Mouse (Mus musculus) thymus, adult 2 months (tissue): ENCODE results near the gene Acss2. TPM values are rescaled to one million over a fixed set of nuclear protein-coding genes. Genes with fewer than 3 reads are reported as not detected.

Source experiments
- DNase-seq: peaks from one replicate; pipeline ENCODE4 v3.0.0; 2021
- H3K27ac ChIP-seq: fragments of 200-500 bp; 2 replicates; pipeline ENCODE4 v1.5.1; 2012; ENCODE audit warnings: low read length, control low read depth; ENCODE audit not compliant: control insufficient read depth, insufficient read depth
- H3K27me3 ChIP-seq: fragments of 200-500 bp; 2 replicates; pipeline ENCODE4 v1.6.1; 2012; ENCODE audit warnings: mild to moderate bottlenecking, low read length, moderate library complexity, mixed read lengths; ENCODE audit not compliant: control insufficient read depth, insufficient read depth
- H3K36me3 ChIP-seq: fragments of 200-500 bp; 2 replicates; pipeline ENCODE4 v1.6.1; 2012; ENCODE audit warnings: mild to moderate bottlenecking, low read length, moderate library complexity; ENCODE audit not compliant: control insufficient read depth, insufficient read depth
- H3K4me1 ChIP-seq: fragments of 200-500 bp; replicated peaks from 2 replicates; pipeline ENCODE4 v1.6.1; 2012; ENCODE audit warnings: low read length; ENCODE audit not compliant: control insufficient read depth, insufficient read depth
- H3K4me3 ChIP-seq: fragments of 200-500 bp; 2 replicates; pipeline ENCODE4 v1.5.1; 2012; ENCODE audit warnings: mild to moderate bottlenecking, low read length, control low read depth, moderate library complexity; ENCODE audit not compliant: control insufficient read depth, insufficient read depth
- CTCF ChIP-seq: fragments of 200-500 bp; IDR thresholded peaks from 2 replicates; pipeline ENCODE4 v1.5.1; 2012; ENCODE audit warnings: mild to moderate bottlenecking, control low read depth, low read length, moderate library complexity, borderline replicate concordance; ENCODE audit not compliant: control insufficient read depth, poor library complexity, insufficient read depth; ENCODE audit errors: extremely low read depth
- POLR2A ChIP-seq: fragments of 200-500 bp; IDR thresholded peaks from 2 replicates; pipeline ENCODE4 v1.6.1; 2012; ENCODE audit warnings: mild to moderate bottlenecking, low read length, control low read depth, moderate library complexity; ENCODE audit not compliant: control insufficient read depth, poor library complexity, insufficient read depth; ENCODE audit errors: extremely low read depth
- WGBS: fragments of 180-500 bp; shearing (Covaris S2); methylation state at CpG from one replicate; pipeline ENCODE4 v1.1.7; 2018; 5-methylcytosine and 5-hydroxymethylcytosine counted together
- polyA plus RNA-seq: library from polyadenylated mRNA; depleted of rRNA; stranded (reverse); fragments of >200 nt; gene quantifications from 2 replicates; pipeline ENCODE4 v1.2.3, GENCODE M21; 2012

Acss2 gene
- polyA plus RNA-seq, 1 experiment = 56.0 TPM

- 93% methylated on average over 9 of the region's 9 CpGs for WGBS
- Histone ChIP-seq H3K4me1 (peaks cover 8% of the 10 kb centered on the region), H3K27me3 (no peaks in the 10 kb centered on the region; the same call in 1 of the 2 replicates), H3K36me3 (no peaks in the 10 kb centered on the region), H3K27ac (no peak overlapping the region), H3K4me3 (no peak overlapping the region)
- TF ChIP-seq POLR2A (no peak), CTCF (no peak)
- DNase-seq = no peak
These were observed 94.2 kb downstream of the Acss2 start for GRCm38 (mm10) chr2:155611834-155612550.

- WGBS = 11% methylated on average over 20 of the region's 20 CpGs
- Histone ChIP-seq H3K4me3 (no peak overlapping the region), H3K27me3 (no peaks in the 10 kb centered on the region; the same call in 1 of the 2 replicates), H3K36me3 (no peaks in the 10 kb centered on the region), H3K4me1 (peaks cover 8% of the 10 kb centered on the region), H3K27ac (no peak overlapping the region)
- peak; percentile 55 for DNase-seq
- no peak for TF ChIP-seq CTCF
- no peak for TF ChIP-seq POLR2A
These were observed 95.6 kb downstream of the Acss2 start for GRCm38 (mm10) chr2:155613326-155613755.

- Histone ChIP-seq H3K27me3 (no peaks in the 10 kb centered on the region; the same call in 1 of the 2 replicates), H3K4me1 (peaks cover 8% of the 10 kb centered on the region), H3K36me3 (no peaks in the 10 kb centered on the region), H3K4me3 (no peak overlapping the region), H3K27ac (no peak overlapping the region)
- TF ChIP-seq CTCF (no peak), POLR2A (no peak)
- 68% methylated on average over 8 of the region's 8 CpGs for WGBS
- no peak for DNase-seq
These were observed 96.2 kb downstream of the Acss2 start for GRCm38 (mm10) chr2:155613953-155614352.

GRCm38 (mm10) chr2:155616971-155617370 is 99.2 kb downstream of the Acss2 start:
- TF ChIP-seq CTCF = no peak
- TF ChIP-seq POLR2A = no peak
- Histone ChIP-seq H3K4me1 (peaks cover 8% of the 10 kb centered on the region), H3K27ac (no peak overlapping the region), H3K4me3 (no peak overlapping the region), H3K36me3 (no peaks in the 10 kb centered on the region), H3K27me3 (no peaks in the 10 kb centered on the region; the same call in 1 of the 2 replicates)
- no peak for DNase-seq
- 48% methylated on average over 6 of the region's 6 CpGs for WGBS

GRCm38 (mm10) chr2:155619817-155620216 is 102.1 kb downstream of the Acss2 start:
- DNase-seq = peak; percentile 93
- no peaks in the 10 kb centered on the region for H3K27me3 ChIP-seq
- no peak for TF ChIP-seq POLR2A
- TF ChIP-seq CTCF = peak; percentile 85

GRCm38 (mm10) chr2:155622606-155623005 is 104.9 kb downstream of the Acss2 start:
- no peak for DNase-seq
- no peak overlapping the region for H3K4me3 ChIP-seq
- H3K4me1 ChIP-seq = no peaks in the 10 kb centered on the region
- 34% methylated on average over 11 of the region's 11 CpGs for WGBS
- H3K27me3 ChIP-seq = no peaks in the 10 kb centered on the region
- TF ChIP-seq POLR2A (no peak), CTCF (no peak)
- no peaks in the 10 kb centered on the region for H3K36me3 ChIP-seq
- H3K27ac ChIP-seq = no peak overlapping the region

More at GRCm38 (mm10) chr2:155619817-155620216, 102.1 kb downstream of the Acss2 start:
- Histone ChIP-seq H3K4me3 (no peak overlapping the region), H3K4me1 (no peaks in the 10 kb centered on the region), H3K36me3 (no peaks in the 10 kb centered on the region), H3K27ac (no peak overlapping the region)
- 17% methylated on average over 8 of the region's 8 CpGs for whole genome bisulfite sequencing
